ENCODE assay signal across 9 mouse cellular contexts in the genomic region with DNA sequence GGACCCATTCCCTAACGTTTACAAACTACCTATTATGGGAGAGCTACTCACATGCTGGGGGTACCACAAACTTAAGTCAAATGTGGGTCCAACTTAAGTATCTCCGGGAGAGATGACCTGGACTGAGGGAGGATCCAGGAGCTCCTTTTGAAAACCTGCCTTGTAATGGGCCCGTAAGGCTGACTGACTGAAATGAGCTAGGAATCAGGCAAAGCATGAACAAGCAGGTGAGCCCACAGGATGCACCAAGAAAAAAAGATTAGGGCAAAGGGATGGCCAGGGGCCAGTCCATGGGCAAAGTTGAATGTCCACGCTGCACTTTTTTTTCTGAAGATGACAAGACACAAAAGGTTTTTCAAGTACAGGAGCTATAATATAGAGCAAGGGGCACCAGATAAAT. TPM values are rescaled to one million over a fixed set of nuclear protein-coding genes. Genes with fewer than 3 reads are reported as not detected.
A peak's percentile ranks its signal among the peaks of the same experiment; 100 is the strongest.
DNase-seq lines count a peak whose midpoint lies in the region; ATAC-seq and TF ChIP-seq lines count a peak whose summit lies in the region.
"Had no signal": no experiment of that assay in that cellular context is flagged by ENCODE, and none has a peak within 500 bp of the region (broad histone marks: within the 10 kb centered on the region; RNA-seq: fewer than 3 reads in every experiment).

No protein-coding gene starts in this region.

- H3K36me3 ChIP-seq in heart, embryonic 10.5 days: peaks cover 23% of the 10 kb centered on the region
- H3K36me3 ChIP-seq in kidney, postnatal 0 days (ENCODE audit: insufficient read depth, low read length): 0 out of 2 replicates have a peak, but pooled peaks cover 7% of the 10 kb centered on the region
- no peaks in the 10 kb centered on the region for H3K36me3 ChIP-seq in midbrain, postnatal 0 days (ENCODE audit: insufficient read depth, low read length)

- H3K27me3 ChIP-seq in heart, embryonic 10.5 days (ENCODE audit: insufficient read depth, poor library complexity, severe bottlenecking): no peaks in the 10 kb centered on the region
- no peaks in the 10 kb centered on the region for H3K27me3 ChIP-seq in kidney, postnatal 0 days (ENCODE audit: insufficient read depth, low read length)
- no peaks in the 10 kb centered on the region for H3K27me3 ChIP-seq in midbrain, postnatal 0 days (ENCODE audit: insufficient read depth, low read length)

- 9% methylated on average over 4 of the region's 4 CpGs for WGBS in heart, embryonic 10.5 days
- 3% methylated on average over 4 of the region's 4 CpGs for WGBS in kidney, postnatal 0 days
- 6% methylated on average over 4 of the region's 4 CpGs for WGBS in midbrain, postnatal 0 days

- peak overlapping the region; percentile 97 for H3K27ac ChIP-seq in heart, embryonic 10.5 days
- 0 out of 2 replicates have a peak overlapping the region, but pooled peaks have one; percentile 85 for H3K27ac ChIP-seq in kidney, postnatal 0 days
- peak overlapping the region; percentile 92; the same call in 1 of the 2 replicates for H3K27ac ChIP-seq in midbrain, postnatal 0 days (ENCODE audit: low read depth, low read length)

- no peaks in the 10 kb centered on the region for H3K9me3 ChIP-seq in heart, embryonic 10.5 days
- no peaks in the 10 kb centered on the region for H3K9me3 ChIP-seq in kidney, postnatal 0 days (replicated peaks; ENCODE audit: low read length)
- no peaks in the 10 kb centered on the region for H3K9me3 ChIP-seq in midbrain, postnatal 0 days (ENCODE audit: low read length)

- peaks cover 21% of the 10 kb centered on the region for H3K4me1 ChIP-seq in heart, embryonic 10.5 days
- H3K4me1 ChIP-seq in kidney, postnatal 0 days (replicated peaks; ENCODE audit: insufficient read depth, low read length): peaks cover 18% of the 10 kb centered on the region
- H3K4me1 ChIP-seq in midbrain, postnatal 0 days (ENCODE audit: insufficient read depth, low read length): peaks cover 8% of the 10 kb centered on the region; the same call in 1 of the 2 replicates

- H3K4me3 ChIP-seq in heart, embryonic 10.5 days: peak overlapping the region; percentile 85
- peak overlapping the region; percentile 64 for H3K4me3 ChIP-seq in kidney, postnatal 0 days (replicated peaks; ENCODE audit: low read depth, low read length)
- H3K4me3 ChIP-seq in midbrain, postnatal 0 days (ENCODE audit: low read depth, low read length): peak overlapping the region; percentile 73

- peak overlapping the region; percentile 66 for H3K4me2 ChIP-seq in kidney, postnatal 0 days (ENCODE audit: low read length)
- peak overlapping the region; percentile 75 for H3K4me2 ChIP-seq in midbrain, postnatal 0 days (ENCODE audit: low read depth, low read length, poor library complexity, severe bottlenecking)

- no peak for ATAC-seq in kidney, postnatal 0 days (replicated peaks; ENCODE audit: low FRiP score, low read depth)
- no peak for ATAC-seq in midbrain, postnatal 0 days (ENCODE audit: low FRiP score)

- H3K9ac ChIP-seq in kidney, postnatal 0 days (ENCODE audit: low read depth, low read length): peak overlapping the region; percentile 84
- H3K9ac ChIP-seq in midbrain, postnatal 0 days (replicated peaks; ENCODE audit: low read length, poor library complexity, severe bottlenecking): peak overlapping the region; percentile 86

- no peak for TF ChIP-seq CTCF in kidney, postnatal 0 days (IDR thresholded peaks at IDR 0.05; ENCODE audit: low read depth)
- TF ChIP-seq CTCF in midbrain, postnatal 0 days (IDR thresholded peaks at IDR 0.05): no peak

- DNase-seq in adrenal gland, adult (ENCODE audit: inconsistent age in 2 of 2, low spot score in 1 of 2): peak; percentile 24 to 68
- DNase-seq in adrenal gland, postnatal 14 days: no peak
- DNase-seq in NIH3T3 (ENCODE audit: low read depth): peak; percentile 29
- DNase-seq in heart, embryonic 10.5 days (ENCODE audit: low spot score): no peak
- peak; percentile 11 for DNase-seq in kidney, postnatal 0 days (ENCODE audit: low spot score)
- no peak for DNase-seq in midbrain, postnatal 0 days (ENCODE audit: low spot score)
- no peak for DNase-seq in thymus, postnatal 4 days
- no peak for DNase-seq in right cerebral cortex, postnatal 25 days

RNA-seq across cellular contexts. Expression of a gene that starts 1.1 kb away (rescaled TPM):
- 31.7 and 37.3 TPM in 2 replicates for total RNA-seq in adrenal gland, postnatal 14 days (2021)
- 114 and 117 TPM in 2 replicates for polyA plus RNA-seq in heart, embryonic 10.5 days (2016; fragmentation: Nextera tagmentation; extraction: Ambion mirVana)
- polyA plus RNA-seq in kidney, postnatal 0 days (2015; fragmentation: Nextera tagmentation; extraction: Ambion mirVana): 42.4 and 48.5 TPM in 2 replicates
- 52.5 and 61.2 TPM in 2 replicates for total RNA-seq in midbrain, postnatal 0 days (2014; rRNA removed)
- 65.0 and 66.3 TPM in 2 replicates for polyA plus RNA-seq in midbrain, postnatal 0 days (2015; fragmentation: Nextera tagmentation; extraction: Ambion mirVana)

RNA-seq across cellular contexts. Expression of a gene that starts 19.5 kb away (rescaled TPM):
- total RNA-seq in adrenal gland, postnatal 14 days (2021): not detected in 2 replicates
- polyA plus RNA-seq in heart, embryonic 10.5 days (2016; fragmentation: Nextera tagmentation; extraction: Ambion mirVana): 0.36 and 0.41 TPM in 2 replicates
- polyA plus RNA-seq in kidney, postnatal 0 days (2015; fragmentation: Nextera tagmentation; extraction: Ambion mirVana): 0.38 and 0.54 TPM in 2 replicates
- total RNA-seq in midbrain, postnatal 0 days (2014; rRNA removed): not detected in 2 replicates
- polyA plus RNA-seq in midbrain, postnatal 0 days (2015; fragmentation: Nextera tagmentation; extraction: Ambion mirVana): not detected in 2 replicates
- total RNA-seq: hematopoietic stem cell, adult 5-6 weeks had no signal

RNA-seq across cellular contexts. Expression of a gene that starts 37.0 kb away (rescaled TPM):
- total RNA-seq in adrenal gland, postnatal 14 days (2021): 0.19 TPM in 1 of 2 replicates, not detected in the other
- 0.10 TPM in 2 replicates for polyA plus RNA-seq in heart, embryonic 10.5 days (2016; fragmentation: Nextera tagmentation; extraction: Ambion mirVana)
- not detected in 2 replicates for polyA plus RNA-seq in kidney, postnatal 0 days (2015; fragmentation: Nextera tagmentation; extraction: Ambion mirVana)
- total RNA-seq in midbrain, postnatal 0 days (2014; rRNA removed): 1.0 TPM in 1 of 2 replicates, not detected in the other
- polyA plus RNA-seq in midbrain, postnatal 0 days (2015; fragmentation: Nextera tagmentation; extraction: Ambion mirVana): not detected in 2 replicates
- total RNA-seq: hematopoietic stem cell, adult 5-6 weeks had no signal

Comparison
In these comparisons a context has a peak if more than half of its experiments do, and no peak if none do; other contexts are left out.
1. DNase-seq: peak in adrenal gland, adult (2 of 2), NIH3T3 (single experiment) and kidney, postnatal 0 days (single experiment); none in adrenal gland, postnatal 14 days (single experiment), heart, embryonic 10.5 days (single experiment), midbrain, postnatal 0 days (single experiment), thymus, postnatal 4 days (single experiment) and right cerebral cortex, postnatal 25 days (single experiment).
2. Peak in every context shown above with its lines, with median percentiles within 50 percentile points of each other: H3K27ac ChIP-seq and H3K4me3 ChIP-seq.